Mouse (Mus musculus): ENCODE measurements around the gene Psen1.

DNA sequence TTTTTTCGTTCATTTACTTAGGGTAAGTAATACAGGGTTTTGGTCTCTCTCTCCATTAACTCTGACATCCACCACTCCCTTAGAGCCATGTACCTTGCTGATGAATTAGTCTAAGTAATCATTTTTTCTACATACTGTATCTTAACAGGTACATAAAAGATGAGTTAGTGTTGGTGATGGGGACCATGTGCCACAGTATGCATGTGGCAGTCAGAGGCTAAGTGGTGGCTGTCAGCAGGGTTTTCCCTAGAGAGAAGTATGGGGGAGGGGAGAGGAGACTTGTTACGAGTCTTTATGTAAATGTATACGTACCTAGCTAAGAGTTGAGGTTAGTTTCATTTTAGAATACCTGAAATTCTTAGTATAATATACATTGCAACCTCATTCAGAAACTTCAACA lies 35.1 kb downstream of the Psen1 start:
- no peak for TF ChIP-seq CTCF (IDR thresholded peaks at IDR 0.05)
- no peak for TF ChIP-seq EP300 (IDR thresholded peaks at IDR 0.05)
